Mouse (Mus musculus) hindlimb bud, embryonic 11.5 days (tissue): Measurements from ENCODE around the gene Eid2.
"Not testable (repeated sequence)": the region's sequence is repeated elsewhere in the genome, so short reads cannot be mapped to it uniquely, and the experiment has no call there.

Experiments used
- DNase-seq: peaks from one replicate; pipeline ENCODE4 v3.0.0-alpha.2; 2012; ENCODE audit warnings: low read depth, low spot score; ENCODE audit errors: extremely low spot score

Eid2 gene

DNA sequence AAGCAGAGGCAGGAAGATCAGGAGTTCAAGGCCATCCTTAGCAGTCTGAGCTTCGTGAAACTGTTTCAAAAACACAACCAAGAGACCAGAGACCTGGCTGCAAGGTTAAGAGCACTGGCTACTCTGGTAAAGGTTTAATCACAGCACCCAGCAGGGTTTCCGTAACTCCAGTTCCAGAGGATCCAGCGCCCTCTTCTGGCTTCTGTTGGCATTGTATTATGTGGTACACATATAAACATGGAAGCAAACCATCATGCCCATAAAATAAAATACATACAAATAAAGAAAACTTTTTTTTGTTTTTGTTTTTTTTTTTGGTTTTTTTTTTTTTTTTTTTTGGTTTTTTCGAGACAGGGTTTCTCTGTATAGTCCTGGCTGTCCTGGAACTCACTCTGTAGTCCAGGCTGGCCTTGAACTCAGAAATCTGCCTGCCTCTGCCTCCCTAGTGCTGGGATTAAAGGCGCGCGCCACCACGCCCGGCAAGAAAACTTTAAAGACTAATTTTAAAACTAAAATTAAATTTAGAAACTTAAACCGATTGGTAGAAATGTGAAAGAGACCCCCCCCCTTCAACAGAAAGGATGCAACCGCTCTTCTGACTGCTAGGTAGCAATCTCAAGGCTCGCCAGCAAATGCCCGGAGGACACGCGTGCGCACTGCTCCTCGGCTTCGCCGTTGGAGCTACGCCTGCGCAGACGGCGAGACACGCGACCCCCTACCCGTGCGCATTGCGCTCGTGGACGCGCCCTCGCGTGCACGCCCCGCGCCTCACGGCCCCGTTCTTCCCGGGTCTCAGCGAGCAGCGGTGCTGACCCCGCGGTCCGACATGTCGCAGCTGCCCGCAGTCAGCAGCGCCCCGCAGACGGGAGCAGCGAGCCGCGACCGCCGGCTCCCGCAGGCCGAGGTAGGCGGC lies at the start of gene Eid2:
Gene Eid2, plus strand, starts transcription at position 753 of the 913 bp plus-strand sequence.
- peak; percentile 57 for DNase-seq

- not testable (repeated sequence) for DNase-seq
Observed at GRCm38 (mm10) chr7:28218951-28219740, 48.5 kb upstream of the Eid2 start.

DNA sequence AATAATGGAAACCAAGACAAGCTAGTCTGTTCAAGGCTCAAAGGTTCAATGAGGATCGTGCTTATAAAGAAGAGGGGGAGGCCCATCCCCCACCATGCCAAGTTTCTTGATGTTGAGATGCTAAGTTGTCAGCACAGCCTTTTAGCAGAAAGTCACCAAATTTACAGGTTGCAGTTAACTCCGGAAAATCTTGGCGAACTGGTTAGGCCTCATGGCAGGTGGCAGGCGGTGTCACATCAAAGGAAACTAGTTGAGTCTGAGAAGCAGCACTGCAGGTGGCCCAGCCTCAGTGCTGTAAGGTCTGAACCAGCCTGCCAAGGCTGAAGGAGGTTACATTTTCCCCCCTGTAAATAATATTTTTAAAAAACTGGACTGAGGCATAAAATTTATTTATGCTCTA lies 40.8 kb upstream of the Eid2 start:
- not testable (repeated sequence) for DNase-seq

- DNase-seq: not testable (repeated sequence)
Observed at GRCm38 (mm10) chr7:28227421-28227820, 40.3 kb upstream of the Eid2 start.

GRCm38 (mm10) chr7:28243943-28244342 lies 23.7 kb upstream of the Eid2 start:
- not testable (repeated sequence) for DNase-seq

GRCm38 (mm10) chr7:28248957-28249356 lies 18.7 kb upstream of the Eid2 start:
- DNase-seq: no peak

- DNase-seq: no peak
Observed at GRCm38 (mm10) chr7:28251976-28252375, 15.7 kb upstream of the Eid2 start.

GRCm38 (mm10) chr7:28254591-28254990 lies 13.1 kb upstream of the Eid2 start:
- no peak for DNase-seq

- DNase-seq: no peak
Observed at GRCm38 (mm10) chr7:28255476-28255875, 12.2 kb upstream of the Eid2 start.

DNA sequence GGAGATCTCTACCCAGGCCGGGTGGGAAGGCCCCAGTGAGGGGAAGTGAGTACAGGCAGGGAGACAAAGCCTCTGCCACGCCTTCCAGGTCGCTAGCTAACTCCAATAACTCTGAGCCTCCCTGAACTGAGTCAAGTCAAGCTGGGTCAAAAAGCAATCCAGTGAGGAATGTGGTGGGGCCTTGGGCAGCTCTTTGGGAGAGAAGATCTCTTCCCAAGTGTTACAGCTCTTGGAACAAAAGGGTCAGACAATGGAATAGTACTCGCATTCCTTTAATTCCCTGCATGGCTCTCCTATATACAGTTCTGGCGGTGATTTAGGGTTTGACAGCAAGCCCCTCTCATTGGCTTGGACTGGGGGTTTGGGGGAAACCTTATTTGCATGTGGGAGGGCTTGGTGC lies 4.8 kb upstream of the Eid2 start:
- no peak for DNase-seq

- peak; percentile 49 for DNase-seq
Observed at GRCm38 (mm10) chr7:28263786-28264185, 3.9 kb upstream of the Eid2 start.

GRCm38 (mm10) chr7:28265391-28265790 lies 2.3 kb upstream of the Eid2 start:
- DNase-seq: no peak

DNA sequence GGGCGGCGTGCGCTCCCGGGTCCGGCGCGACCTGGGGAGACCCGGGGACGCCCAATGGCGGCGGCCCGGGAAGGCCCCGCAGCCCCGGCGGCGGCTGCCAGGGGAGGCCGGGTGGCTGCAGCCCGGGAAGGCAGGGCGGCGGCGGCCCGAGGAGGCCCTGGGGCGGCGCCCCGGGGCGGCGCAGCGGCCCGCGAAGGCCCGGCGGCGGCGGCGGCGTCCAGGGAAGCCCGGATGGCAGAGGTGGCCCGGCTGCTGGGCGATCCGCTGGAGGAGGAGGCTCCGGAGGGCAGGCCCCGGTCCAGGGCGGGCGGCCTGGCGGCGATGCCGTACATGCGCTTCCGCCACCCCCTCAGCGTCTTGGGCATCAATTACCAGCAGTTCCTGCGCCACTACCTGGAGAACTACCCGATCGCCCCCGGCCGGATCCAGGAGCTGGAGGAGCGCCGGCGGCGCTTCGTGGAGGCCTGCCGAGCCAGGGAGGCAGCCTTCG lies 406 bp downstream of the Eid2 start:
- no peak for DNase-seq

DNA sequence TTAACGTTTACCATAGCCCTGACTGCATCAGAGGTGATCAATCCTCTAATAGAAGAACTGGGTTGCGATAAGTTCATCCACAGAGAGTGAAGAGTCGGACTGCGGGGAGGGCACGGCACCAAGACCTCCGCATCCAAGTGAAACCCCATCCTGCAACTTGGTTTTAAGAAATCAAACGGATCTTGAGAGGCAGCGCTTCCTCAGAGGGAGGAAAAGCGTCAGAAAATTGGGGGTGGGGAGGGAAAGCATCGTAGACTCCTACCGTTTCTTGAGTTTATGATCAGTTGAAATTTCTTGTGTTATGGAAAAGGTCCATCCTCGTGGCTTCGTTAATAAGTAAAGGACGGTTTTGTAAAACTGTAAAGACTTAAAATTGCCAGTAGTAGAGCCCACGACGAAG lies 895 bp downstream of the Eid2 start:
- no peak for DNase-seq

DNA sequence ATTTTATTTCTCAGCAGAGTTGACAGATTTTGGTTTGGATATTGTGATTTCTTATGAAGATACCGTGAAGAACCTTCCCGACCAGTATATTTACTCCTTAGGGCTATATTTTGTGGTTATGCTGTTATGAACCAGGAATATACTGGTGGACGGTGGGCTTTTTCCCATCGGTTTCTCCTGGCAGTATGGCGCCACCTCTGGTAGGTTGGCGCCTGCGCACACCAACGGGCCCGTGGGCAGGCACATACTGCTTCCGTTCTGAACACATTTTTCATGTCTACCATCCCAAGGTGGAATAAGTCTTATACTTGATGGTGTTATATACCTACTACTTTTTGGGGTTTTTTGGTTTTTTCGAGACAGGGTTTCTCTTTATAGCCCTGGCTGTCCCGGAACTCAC lies 1.7 kb downstream of the Eid2 start:
- no peak for DNase-seq

DNA sequence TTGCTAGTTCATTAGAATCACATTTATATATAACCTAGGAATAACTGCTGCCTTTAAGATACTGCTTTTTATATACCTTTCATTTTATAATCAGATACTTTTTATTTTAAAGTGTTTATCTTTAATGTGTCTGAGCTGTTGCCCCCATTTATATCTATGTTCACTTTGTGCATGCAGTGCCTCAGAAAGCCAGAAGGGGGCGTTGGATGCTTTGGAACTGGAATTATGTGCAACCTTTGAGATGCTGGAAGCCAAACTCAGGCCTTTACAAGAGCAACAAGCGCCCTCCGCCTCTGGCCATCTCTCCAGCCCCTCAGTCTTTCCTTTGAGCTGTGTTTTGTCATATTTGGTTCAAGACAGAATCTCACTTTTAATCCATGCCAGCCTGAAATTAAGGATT lies 4.1 kb downstream of the Eid2 start:
- DNase-seq: no peak

DNA sequence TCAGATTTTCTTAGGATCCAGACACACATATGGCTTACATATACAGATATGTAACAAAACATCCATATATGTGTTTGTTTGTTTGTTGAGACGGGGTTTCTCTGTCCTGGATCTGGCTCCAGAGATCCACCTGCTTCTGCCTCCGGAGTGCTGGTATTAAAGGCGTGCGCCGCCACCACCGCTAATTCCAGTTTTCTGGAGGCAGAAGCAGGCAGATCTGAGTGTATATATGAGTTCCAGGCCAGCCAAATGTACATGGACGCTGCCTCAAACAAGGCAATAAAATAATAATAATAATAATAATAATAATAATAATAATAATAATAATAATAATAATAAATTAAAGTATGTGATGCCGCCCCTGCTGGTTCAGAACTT lies 9.5 kb downstream of the Eid2 start:
- DNase-seq: no peak

DNA sequence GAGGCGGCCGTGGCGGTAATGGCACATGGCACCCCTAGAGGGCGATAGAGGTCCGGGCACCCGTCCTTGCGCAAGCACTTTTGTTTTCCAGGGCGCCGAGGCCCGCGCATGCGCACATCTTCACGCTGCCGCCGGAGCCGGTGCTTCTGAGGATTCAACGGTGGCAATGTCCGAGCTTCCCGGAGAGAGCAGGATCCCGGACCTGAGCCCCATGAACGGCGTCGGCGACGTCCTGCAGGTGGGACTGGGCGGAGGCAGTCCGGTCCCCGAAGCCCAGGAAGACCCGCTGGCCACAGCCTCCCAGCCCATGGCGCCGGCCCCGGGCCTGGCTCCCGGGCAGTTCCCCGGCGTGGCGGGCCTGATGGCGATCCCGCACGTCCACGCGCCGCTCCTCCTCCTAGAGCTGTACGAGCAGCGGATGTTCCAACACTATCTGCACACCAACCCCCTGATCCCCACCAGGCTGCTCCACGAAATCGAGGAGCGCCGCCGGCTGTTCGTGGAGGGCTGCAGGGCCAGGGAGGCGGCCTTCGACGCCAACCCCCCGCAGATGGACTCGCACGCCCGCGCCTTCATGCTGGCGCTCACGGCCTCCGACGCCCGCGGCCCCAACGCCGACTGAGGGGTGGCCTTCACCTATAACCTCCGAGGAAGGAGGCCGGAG lies 10.1 kb downstream of the Eid2 start, which contains the start of gene Eid2b:
Gene Eid2b, plus strand, starts transcription at position 125 of the 664 bp plus-strand sequence.
- peak; percentile 83 for DNase-seq

- no peak for DNase-seq
Observed at GRCm38 (mm10) chr7:28278279-28278652, 10.6 kb downstream of the Eid2 start.

DNA sequence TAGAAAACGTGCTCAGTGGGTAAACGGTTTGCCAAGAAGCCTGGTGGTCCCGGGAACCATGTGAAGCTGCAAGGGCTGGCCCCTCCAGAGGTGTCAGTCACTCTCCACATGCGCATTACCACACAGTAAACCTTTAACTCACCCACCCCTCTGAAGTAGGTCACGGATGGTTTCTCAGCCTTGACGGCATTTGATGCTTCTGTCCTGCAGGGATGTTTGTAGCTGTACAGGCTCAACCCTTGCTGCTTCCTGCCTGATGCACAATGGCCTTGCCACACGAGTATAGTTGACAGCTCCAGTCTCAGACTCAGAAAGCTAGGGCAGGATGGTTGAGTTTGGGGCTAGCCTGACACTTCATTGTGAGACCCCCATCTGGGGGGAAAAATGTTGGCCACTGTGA lies 12.9 kb downstream of the Eid2 start:
- DNase-seq: no peak

- DNase-seq: no peak
Observed at GRCm38 (mm10) chr7:28290165-28290564, 22.5 kb downstream of the Eid2 start.
